Mouse (Mus musculus): ENCODE results near the gene Azin2. TPM values are rescaled to one million over a fixed set of nuclear protein-coding genes. Genes with fewer than 3 reads are reported as not detected.

Azin2 gene
- 6.8 and 7.4 TPM in 2 replicates for polyA plus RNA-seq (2016; fragmentation: Nextera tagmentation; extraction: Ambion mirVana)

GRCm38 (mm10) chr4:128962029-128962925, at the start of gene Azin2:
Gene Azin2, minus strand, starts transcription at chr4:128962442.
- H3K4me1 ChIP-seq (replicated peaks): peaks cover 24% of the 10 kb centered on the region
- WGBS: under 1% methylated on average over 71 of the region's 72 CpGs
- no peaks in the 10 kb centered on the region for H3K9me3 ChIP-seq (replicated peaks)
- no peak within 1 kb of the TSS for H3K27ac ChIP-seq (ENCODE audit: poor library complexity, severe bottlenecking)
- ATAC-seq (ENCODE audit: insufficient number of reproducible peaks, low FRiP score): peak; percentile 93
- peak within 1 kb of the TSS; percentile 65 for H3K4me3 ChIP-seq
- H3K9ac ChIP-seq: peak within 1 kb of the TSS; percentile 84
- H3K36me3 ChIP-seq: no peaks in the 10 kb centered on the region
- peaks cover 46% of the 10 kb centered on the region for H3K27me3 ChIP-seq (replicated peaks)
- H3K4me2 ChIP-seq: peak within 1 kb of the TSS; percentile 95

- H3K4me1 ChIP-seq (replicated peaks): peaks cover 57% of the 10 kb centered on the region
- ATAC-seq (ENCODE audit: insufficient number of reproducible peaks, low FRiP score): 0 out of 2 replicates have a peak, but pooled peaks have one; percentile 27
- H3K9ac ChIP-seq: 0 out of 2 replicates have a peak overlapping the region, but pooled peaks have one; percentile 5
- H3K36me3 ChIP-seq: peaks cover 41% of the 10 kb centered on the region
- H3K4me2 ChIP-seq: no peak overlapping the region
- H3K27me3 ChIP-seq (replicated peaks): no peaks in the 10 kb centered on the region
- H3K4me3 ChIP-seq: no peak overlapping the region
- no peaks in the 10 kb centered on the region for H3K9me3 ChIP-seq (replicated peaks)
- WGBS: 36% methylated on average over 15 of the region's 15 CpGs
- H3K27ac ChIP-seq (ENCODE audit: poor library complexity, severe bottlenecking): 0 out of 2 replicates have a peak overlapping the region, but pooled peaks have one; percentile 18
These were observed 49.4 kb upstream of the Azin2 start for GRCm38 (mm10) chr4:129011604-129012121.

- peaks cover 60% of the 10 kb centered on the region for H3K36me3 ChIP-seq
- H3K27me3 ChIP-seq (replicated peaks): no peaks in the 10 kb centered on the region
- no peak overlapping the region for H3K4me2 ChIP-seq
- no peak for ATAC-seq (ENCODE audit: insufficient number of reproducible peaks, low FRiP score)
- no peaks in the 10 kb centered on the region for H3K9me3 ChIP-seq (replicated peaks)
- H3K4me1 ChIP-seq (replicated peaks): peaks cover 44% of the 10 kb centered on the region
- peak overlapping the region; percentile 29; the same call in 1 of the 2 replicates for H3K27ac ChIP-seq (ENCODE audit: poor library complexity, severe bottlenecking)
- H3K4me3 ChIP-seq: no peak overlapping the region
- 57% methylated on average over 5 of the region's 5 CpGs for WGBS
- no peak overlapping the region for H3K9ac ChIP-seq
These were observed 47.3 kb upstream of the Azin2 start for GRCm38 (mm10) chr4:129009521-129009920.

DNA sequence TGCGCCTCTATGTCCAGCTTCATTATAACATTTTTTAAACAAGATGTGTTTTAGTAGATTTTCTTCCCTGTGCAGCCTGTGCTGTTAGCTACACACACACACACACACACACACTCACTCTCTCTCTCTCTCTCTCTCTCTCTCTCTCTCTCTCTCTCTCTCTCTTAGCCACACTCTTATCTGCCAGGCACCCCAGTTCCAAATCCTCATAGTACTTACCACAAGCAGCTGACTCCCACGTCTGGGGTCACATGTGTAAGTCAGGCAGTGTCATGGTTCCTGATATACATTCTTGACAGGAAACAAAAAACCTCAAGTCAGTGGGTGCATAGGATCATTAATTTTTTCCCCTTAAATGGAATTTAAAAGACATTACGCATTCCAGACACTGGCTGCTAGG, 46.4 kb upstream of the Azin2 start:
- peaks cover 42% of the 10 kb centered on the region for H3K4me1 ChIP-seq (replicated peaks)
- H3K4me2 ChIP-seq: no peak overlapping the region
- 66% methylated on average over 3 of the region's 3 CpGs for WGBS
- no peak overlapping the region for H3K4me3 ChIP-seq
- no peaks in the 10 kb centered on the region for H3K9me3 ChIP-seq (replicated peaks)
- no peak for ATAC-seq (ENCODE audit: insufficient number of reproducible peaks, low FRiP score)
- H3K9ac ChIP-seq: no peak overlapping the region
- peaks cover 65% of the 10 kb centered on the region for H3K36me3 ChIP-seq
- no peaks in the 10 kb centered on the region for H3K27me3 ChIP-seq (replicated peaks)
- no peak overlapping the region for H3K27ac ChIP-seq (ENCODE audit: poor library complexity, severe bottlenecking)

DNA sequence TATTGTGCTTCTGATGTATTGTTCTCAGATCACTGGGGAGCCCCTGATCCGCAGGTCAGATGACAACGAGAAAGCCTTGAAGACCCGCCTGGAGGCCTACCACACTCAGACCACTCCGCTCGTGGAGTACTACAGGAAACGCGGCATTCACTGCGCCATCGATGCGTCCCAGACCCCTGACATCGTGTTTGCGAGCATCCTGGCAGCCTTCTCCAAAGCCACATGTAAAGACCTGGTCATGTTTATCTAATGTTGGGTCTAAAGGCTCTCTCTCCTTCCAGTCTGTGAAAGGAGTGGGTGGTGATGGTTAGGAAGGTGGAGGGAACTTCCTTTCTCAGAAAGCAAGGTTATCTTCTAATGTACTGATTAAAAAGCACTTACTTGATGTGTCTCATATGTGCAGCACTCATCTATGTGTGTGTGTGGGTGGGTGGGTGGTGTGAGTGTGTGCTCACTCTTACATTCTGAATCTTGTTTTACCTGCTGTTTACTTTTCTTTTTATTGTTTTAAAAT, 45.8 kb upstream of the Azin2 start:
- ATAC-seq (ENCODE audit: insufficient number of reproducible peaks, low FRiP score): no peak
- Histone ChIP-seq H3K27ac (ENCODE audit: poor library complexity, severe bottlenecking) (no peak overlapping the region), H3K9me3 (replicated peaks) (no peaks in the 10 kb centered on the region), H3K9ac (no peak overlapping the region), H3K4me2 (no peak overlapping the region), H3K36me3 (peaks cover 71% of the 10 kb centered on the region), H3K27me3 (replicated peaks) (no peaks in the 10 kb centered on the region), H3K4me1 (replicated peaks) (peaks cover 36% of the 10 kb centered on the region), H3K4me3 (no peak overlapping the region)
- 84% methylated on average over 12 of the region's 12 CpGs for WGBS

DNA sequence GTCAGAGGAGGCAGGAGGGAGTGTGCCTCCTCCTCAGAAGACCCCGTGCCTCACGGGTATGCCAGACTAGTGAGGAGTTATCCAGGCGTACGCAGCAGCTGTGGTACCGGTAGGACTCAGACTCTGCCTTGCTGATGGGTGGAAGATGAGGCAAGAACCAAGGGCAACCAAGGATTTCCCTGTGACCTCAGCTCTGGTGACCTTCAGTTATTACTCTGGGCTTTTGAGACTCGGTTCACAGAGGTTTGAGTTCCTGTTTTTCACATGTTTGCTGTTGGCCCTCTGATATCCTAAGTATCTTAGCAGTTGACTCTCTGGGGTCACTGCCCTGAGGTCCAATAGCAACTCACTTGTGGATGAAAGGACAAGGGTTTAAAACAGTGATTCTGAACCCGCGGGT, 41.5 kb upstream of the Azin2 start:
- H3K36me3 ChIP-seq: peaks cover 88% of the 10 kb centered on the region
- no peak overlapping the region for H3K9ac ChIP-seq
- peaks cover 8% of the 10 kb centered on the region; the same call in 1 of the 2 replicates for H3K4me1 ChIP-seq (replicated peaks)
- H3K4me3 ChIP-seq: no peak overlapping the region
- H3K4me2 ChIP-seq: no peak overlapping the region
- ATAC-seq (ENCODE audit: insufficient number of reproducible peaks, low FRiP score): no peak
- no peaks in the 10 kb centered on the region for H3K27me3 ChIP-seq (replicated peaks)
- no peak overlapping the region for H3K27ac ChIP-seq (ENCODE audit: poor library complexity, severe bottlenecking)
- H3K9me3 ChIP-seq (replicated peaks): no peaks in the 10 kb centered on the region
- 88% methylated on average over 8 of the region's 8 CpGs for WGBS

DNA sequence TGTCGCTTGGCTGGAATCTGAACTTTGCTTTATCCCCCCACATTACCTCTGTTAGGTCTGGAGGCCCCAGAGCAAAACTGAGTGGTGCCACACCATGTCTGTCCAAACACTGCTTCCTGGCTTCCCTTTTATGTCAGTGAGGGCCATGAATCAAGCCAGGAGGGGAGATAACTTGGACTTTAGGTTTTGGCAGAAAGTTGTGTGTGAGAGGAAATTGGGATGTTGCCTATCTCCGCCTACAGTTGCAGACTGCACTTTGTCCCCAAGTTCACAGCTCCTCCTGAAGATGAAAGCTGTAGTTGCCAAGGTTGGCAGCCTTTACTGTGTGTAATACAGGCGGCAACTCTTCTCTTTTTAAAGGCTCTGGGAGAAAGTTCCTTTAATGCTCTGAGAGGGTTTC, 38.5 kb upstream of the Azin2 start:
- Histone ChIP-seq H3K4me2 (no peak overlapping the region), H3K4me3 (no peak overlapping the region), H3K9me3 (replicated peaks) (no peaks in the 10 kb centered on the region), H3K27ac (ENCODE audit: poor library complexity, severe bottlenecking) (no peak overlapping the region), H3K4me1 (replicated peaks) (peaks cover 34% of the 10 kb centered on the region), H3K9ac (no peak overlapping the region), H3K36me3 (peaks cover 74% of the 10 kb centered on the region), H3K27me3 (replicated peaks) (no peaks in the 10 kb centered on the region)
- no peak for ATAC-seq (ENCODE audit: insufficient number of reproducible peaks, low FRiP score)
- WGBS: 72% methylated on average over 3 of the region's 3 CpGs

GRCm38 (mm10) chr4:128998401-128998800, 36.2 kb upstream of the Azin2 start:
- no peak overlapping the region for H3K9ac ChIP-seq
- no peaks in the 10 kb centered on the region for H3K9me3 ChIP-seq (replicated peaks)
- ATAC-seq (ENCODE audit: insufficient number of reproducible peaks, low FRiP score): no peak
- H3K4me2 ChIP-seq: no peak overlapping the region
- peaks cover 53% of the 10 kb centered on the region for H3K4me1 ChIP-seq (replicated peaks)
- no peak overlapping the region for H3K27ac ChIP-seq (ENCODE audit: poor library complexity, severe bottlenecking)
- no peaks in the 10 kb centered on the region for H3K27me3 ChIP-seq (replicated peaks)
- H3K4me3 ChIP-seq: no peak overlapping the region
- H3K36me3 ChIP-seq: peaks cover 61% of the 10 kb centered on the region
- 82% methylated on average over 8 of the region's 8 CpGs for WGBS

GRCm38 (mm10) chr4:128997258-128997657, 35.0 kb upstream of the Azin2 start:
- Histone ChIP-seq H3K27me3 (replicated peaks) (no peaks in the 10 kb centered on the region), H3K4me1 (replicated peaks) (peaks cover 53% of the 10 kb centered on the region)
- WGBS: 79% methylated on average over 8 of the region's 8 CpGs

GRCm38 (mm10) chr4:128995238-128995637, 33.0 kb upstream of the Azin2 start:
- no peak for ATAC-seq (ENCODE audit: insufficient number of reproducible peaks, low FRiP score)
- Histone ChIP-seq H3K4me2 (peak overlapping the region; percentile 87; the same call in 1 of the 2 replicates), H3K4me1 (replicated peaks) (peaks cover 48% of the 10 kb centered on the region), H3K9me3 (replicated peaks) (no peaks in the 10 kb centered on the region), H3K36me3 (peaks cover 33% of the 10 kb centered on the region), H3K27ac (ENCODE audit: poor library complexity, severe bottlenecking) (peak overlapping the region; percentile 22; the same call in 1 of the 2 replicates), H3K9ac (no peak overlapping the region), H3K27me3 (replicated peaks) (no peaks in the 10 kb centered on the region), H3K4me3 (no peak overlapping the region)
- WGBS: 50% methylated on average over 7 of the region's 7 CpGs

More at GRCm38 (mm10) chr4:128997258-128997657, 35.0 kb upstream of the Azin2 start:
- Histone ChIP-seq H3K9me3 (replicated peaks) (no peaks in the 10 kb centered on the region), H3K4me3 (no peak overlapping the region), H3K9ac (no peak overlapping the region), H3K4me2 (no peak overlapping the region), H3K36me3 (peaks cover 50% of the 10 kb centered on the region), H3K27ac (ENCODE audit: poor library complexity, severe bottlenecking) (no peak overlapping the region)
- no peak for ATAC-seq (ENCODE audit: insufficient number of reproducible peaks, low FRiP score)

GRCm38 (mm10) chr4:128993675-128994074, 31.4 kb upstream of the Azin2 start:
- Histone ChIP-seq H3K27me3 (replicated peaks) (no peaks in the 10 kb centered on the region), H3K4me2 (peak overlapping the region; percentile 87), H3K4me3 (peak overlapping the region; percentile 83), H3K4me1 (replicated peaks) (peaks cover 49% of the 10 kb centered on the region), H3K36me3 (peaks cover 19% of the 10 kb centered on the region; the same call in 1 of the 2 replicates), H3K9ac (peak overlapping the region; percentile 88), H3K27ac (ENCODE audit: poor library complexity, severe bottlenecking) (peak overlapping the region; percentile 75; the same call in 1 of the 2 replicates), H3K9me3 (replicated peaks) (no peaks in the 10 kb centered on the region)
- WGBS: 1% methylated on average over 12 of the region's 12 CpGs
- ATAC-seq (ENCODE audit: insufficient number of reproducible peaks, low FRiP score): no peak

Measured in heart, embryonic 12.5 days (tissue).